Mouse (Mus musculus): ENCODE data around the gene Gipc3. TPM values are rescaled to one million over a fixed set of nuclear protein-coding genes. Genes with fewer than 3 reads are reported as not detected.

Gipc3 gene
- polyA plus RNA-seq, 1 experiment from 2014 or later = 0.07 TPM

DNA sequence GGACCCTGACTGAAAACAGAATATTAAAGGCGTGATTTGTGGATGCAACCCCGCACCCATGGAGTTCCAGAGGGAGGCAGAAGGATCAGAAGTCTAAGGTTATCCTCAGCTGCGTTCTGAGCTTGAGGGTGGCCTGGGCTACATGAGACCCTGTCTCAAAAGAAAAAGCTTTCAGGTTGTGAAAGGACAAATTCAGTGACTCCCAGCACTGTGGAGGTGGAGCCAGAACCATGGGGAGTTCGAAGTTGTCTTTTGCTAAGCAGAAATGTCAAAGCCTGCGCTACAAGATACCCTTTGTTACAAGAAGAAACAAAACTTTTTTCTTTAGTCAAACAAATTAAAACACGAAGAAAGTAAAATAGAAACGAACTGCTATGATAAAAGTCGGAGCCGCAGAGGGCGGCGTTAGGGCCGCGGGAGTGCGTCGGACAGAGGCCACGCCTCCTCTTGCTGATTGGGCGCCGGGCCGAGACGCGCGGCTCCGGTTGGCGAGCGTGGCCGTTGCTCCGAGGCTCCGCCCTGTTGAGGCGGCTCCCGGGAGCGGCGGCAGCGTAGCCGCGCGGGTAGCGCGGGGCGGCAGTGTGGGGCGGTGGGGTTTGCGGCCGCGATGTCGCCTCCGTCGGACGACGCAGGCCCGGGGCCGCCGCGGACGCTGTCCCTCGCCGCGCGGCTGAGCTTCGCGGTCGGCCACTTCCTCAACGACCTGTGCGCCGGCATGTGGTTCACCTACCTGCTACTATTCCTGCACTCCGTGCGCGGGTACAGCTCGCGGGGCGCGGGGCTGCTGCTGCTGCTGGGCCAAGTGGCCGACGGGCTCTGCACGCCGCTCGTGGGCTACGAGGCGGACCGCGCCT lies 14.2 kb upstream of the Gipc3 start, which contains the start of gene Mfsd12:
Mfsd12 (plus strand) TSS at position 501 of the 854 bp plus-strand sequence.
- Histone ChIP-seq H3K27me3 (no peaks in the 10 kb centered on the region), H3K9ac (peak within 1 kb of the TSS; percentile 77), H3K9me3 (no peaks in the 10 kb centered on the region), H3K4me3 (peak within 1 kb of the TSS; percentile 87), H3K4me1 (peaks cover 50% of the 10 kb centered on the region), H3K4me2 (peak within 1 kb of the TSS; percentile 99), H3K36me3 (no peaks in the 10 kb centered on the region; the same call in 1 of the 2 replicates), H3K27ac (peak within 1 kb of the TSS; percentile 73)
- 2% methylated on average over 79 of the region's 79 CpGs for WGBS
- peak; percentile 84 for ATAC-seq (ENCODE audit: borderline replicate concordance, extremely low read depth, low FRiP score, low TSS enrichment)

DNA sequence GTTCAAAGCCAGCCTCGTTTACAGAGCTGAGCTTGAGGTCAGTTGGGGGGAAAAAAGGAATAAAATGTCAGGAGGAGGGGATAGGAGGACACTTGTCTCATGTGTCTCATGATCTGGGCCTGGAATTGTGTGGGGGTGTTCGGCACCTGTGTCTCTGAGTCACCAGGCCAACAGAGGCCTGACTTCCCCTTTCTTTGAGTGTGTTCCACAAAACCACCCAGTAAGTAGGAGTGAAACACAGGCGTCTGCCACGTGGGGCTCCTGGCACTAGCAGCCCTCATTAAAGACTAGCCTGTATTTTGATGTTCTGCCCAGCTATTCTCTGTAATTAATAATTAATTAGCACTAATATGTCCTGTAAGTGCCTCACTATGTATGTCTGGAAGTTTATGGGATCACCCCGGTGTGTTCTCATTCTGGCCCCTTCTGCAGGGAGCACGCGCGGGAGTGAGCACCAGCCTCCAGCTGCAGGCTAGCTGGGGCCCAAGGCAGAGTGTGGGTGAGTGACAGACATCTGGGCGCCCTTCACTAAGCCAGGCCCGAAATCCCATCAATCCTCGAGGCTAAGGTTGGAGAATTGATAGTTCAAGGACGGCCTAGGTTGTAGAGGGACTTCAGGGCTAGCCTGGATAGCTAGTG lies 13.4 kb upstream of the Gipc3 start:
- Histone ChIP-seq H3K4me1 (peaks cover 43% of the 10 kb centered on the region), H3K9ac (peak overlapping the region; percentile 77; the same call in 1 of the 2 replicates), H3K4me3 (peak overlapping the region; percentile 87), H3K4me2 (peak overlapping the region; percentile 99), H3K27ac (peak overlapping the region; percentile 6; the same call in 1 of the 2 replicates), H3K27me3 (no peaks in the 10 kb centered on the region), H3K36me3 (no peaks in the 10 kb centered on the region; the same call in 1 of the 2 replicates), H3K9me3 (no peaks in the 10 kb centered on the region)
- ATAC-seq (ENCODE audit: borderline replicate concordance, extremely low read depth, low FRiP score, low TSS enrichment) = no peak
- WGBS = 53% methylated on average over 12 of the region's 12 CpGs

DNA sequence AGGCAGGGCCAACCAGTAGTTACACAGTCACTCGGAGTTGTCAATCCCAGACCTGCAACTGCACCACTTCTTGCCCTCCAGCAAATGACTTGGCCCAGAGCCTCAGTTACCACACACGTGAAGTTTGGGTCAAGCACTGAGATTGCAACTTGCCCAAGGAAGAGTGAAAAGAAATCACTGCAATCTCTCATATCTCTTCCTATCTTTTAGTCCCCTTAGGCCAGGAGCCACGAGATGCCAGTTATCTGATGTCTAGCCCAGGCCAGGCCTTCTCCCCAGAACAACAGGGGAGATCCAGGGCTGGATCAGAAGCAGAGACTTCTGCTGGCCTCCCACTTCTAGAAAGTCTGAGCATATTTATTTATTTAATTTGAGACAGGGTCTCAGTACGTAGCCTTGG lies 12.5 kb upstream of the Gipc3 start:
- no peaks in the 10 kb centered on the region for H3K9me3 ChIP-seq
- WGBS = 77% methylated on average over 4 of the region's 4 CpGs
- ATAC-seq (ENCODE audit: borderline replicate concordance, extremely low read depth, low FRiP score, low TSS enrichment) = no peak

DNA sequence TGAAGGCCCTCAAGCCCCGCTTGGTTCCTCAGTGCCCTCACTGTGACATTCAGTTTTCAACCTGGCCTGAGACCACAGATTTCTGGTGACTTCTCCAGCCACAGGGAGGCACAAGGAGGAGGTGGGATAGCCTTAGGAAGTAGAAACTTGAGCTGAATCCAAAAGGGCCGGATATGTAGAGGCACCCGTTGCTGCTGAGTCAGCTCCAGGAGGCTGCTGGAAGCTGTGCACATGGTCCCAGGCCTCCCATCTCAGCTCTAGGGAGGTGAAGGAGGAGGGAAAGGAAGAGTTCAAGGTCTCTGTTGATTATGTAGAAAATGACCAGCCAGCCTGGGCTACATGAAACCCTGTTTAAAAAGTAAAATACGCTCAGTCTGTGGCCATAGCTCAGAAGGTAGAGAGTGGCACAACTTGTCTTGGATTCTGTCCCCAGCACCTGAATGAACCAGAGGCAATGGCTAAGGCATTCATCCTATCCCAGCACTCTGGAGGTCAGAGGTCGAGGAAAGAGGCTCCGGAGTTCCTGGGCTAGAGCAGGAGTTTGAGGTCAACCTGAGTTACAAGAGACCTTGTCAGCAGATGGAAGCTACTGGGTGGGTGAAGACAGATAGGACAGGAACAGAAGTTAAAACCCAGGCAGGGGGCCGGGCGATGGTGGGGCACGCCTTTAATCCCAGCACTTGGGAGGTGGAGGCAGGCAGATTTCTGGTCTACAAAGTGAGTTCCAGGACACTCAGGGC lies 11.8 kb upstream of the Gipc3 start:
- Histone ChIP-seq H3K27me3 (no peaks in the 10 kb centered on the region), H3K9me3 (no peaks in the 10 kb centered on the region), H3K9ac (no peak overlapping the region), H3K4me1 (peaks cover 35% of the 10 kb centered on the region), H3K4me3 (no peak overlapping the region), H3K36me3 (no peaks in the 10 kb centered on the region), H3K4me2 (no peak overlapping the region), H3K27ac (no peak overlapping the region)
- WGBS = 58% methylated on average over 9 of the region's 9 CpGs
- ATAC-seq (ENCODE audit: borderline replicate concordance, extremely low read depth, low FRiP score, low TSS enrichment) = no peak

More for the DNA sequence above, 12.5 kb upstream of the Gipc3 start:
- Histone ChIP-seq H3K27ac (no peak overlapping the region), H3K27me3 (no peaks in the 10 kb centered on the region), H3K9ac (no peak overlapping the region), H3K4me1 (peaks cover 38% of the 10 kb centered on the region), H3K4me2 (no peak overlapping the region), H3K36me3 (no peaks in the 10 kb centered on the region; the same call in 1 of the 2 replicates), H3K4me3 (no peak overlapping the region)

DNA sequence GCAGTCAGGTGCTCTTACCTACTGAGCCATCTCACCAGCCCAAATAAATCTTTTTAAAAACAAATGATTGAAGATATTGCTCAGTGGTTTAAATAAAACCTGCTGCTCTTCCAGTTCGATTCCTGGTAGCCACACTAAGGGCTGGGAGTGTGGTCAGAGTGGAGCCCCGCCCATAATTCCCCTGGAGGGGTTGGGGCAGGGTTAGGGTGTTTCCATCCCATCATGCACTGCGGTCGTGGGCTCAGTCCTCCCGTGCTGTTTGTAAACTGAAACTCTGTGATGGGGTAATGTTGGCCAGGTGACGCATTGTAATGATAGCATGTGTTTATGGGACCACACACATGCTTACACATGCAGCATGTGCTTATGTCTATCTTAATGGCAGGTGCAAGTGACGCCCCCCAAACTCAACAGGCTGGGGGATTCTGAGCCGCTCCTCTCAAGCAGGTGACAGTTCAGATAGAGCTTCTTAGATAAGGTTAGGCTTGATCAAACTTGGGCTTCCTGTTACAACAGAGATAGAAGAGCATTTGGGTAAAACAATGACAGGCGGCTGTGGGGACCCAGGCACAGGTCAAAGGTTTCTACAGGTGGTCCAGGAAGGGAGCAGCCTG lies 8.7 kb upstream of the Gipc3 start:
- Histone ChIP-seq H3K9ac (no peak overlapping the region), H3K27ac (no peak overlapping the region), H3K4me2 (no peak overlapping the region), H3K4me1 (peaks cover 29% of the 10 kb centered on the region), H3K36me3 (0 out of 2 replicates have a peak, but pooled peaks cover 4% of the 10 kb centered on the region), H3K27me3 (no peaks in the 10 kb centered on the region), H3K4me3 (no peak overlapping the region), H3K9me3 (no peaks in the 10 kb centered on the region)
- 16% methylated on average over 9 of the region's 9 CpGs for WGBS
- no peak for ATAC-seq (ENCODE audit: borderline replicate concordance, extremely low read depth, low FRiP score, low TSS enrichment)

DNA sequence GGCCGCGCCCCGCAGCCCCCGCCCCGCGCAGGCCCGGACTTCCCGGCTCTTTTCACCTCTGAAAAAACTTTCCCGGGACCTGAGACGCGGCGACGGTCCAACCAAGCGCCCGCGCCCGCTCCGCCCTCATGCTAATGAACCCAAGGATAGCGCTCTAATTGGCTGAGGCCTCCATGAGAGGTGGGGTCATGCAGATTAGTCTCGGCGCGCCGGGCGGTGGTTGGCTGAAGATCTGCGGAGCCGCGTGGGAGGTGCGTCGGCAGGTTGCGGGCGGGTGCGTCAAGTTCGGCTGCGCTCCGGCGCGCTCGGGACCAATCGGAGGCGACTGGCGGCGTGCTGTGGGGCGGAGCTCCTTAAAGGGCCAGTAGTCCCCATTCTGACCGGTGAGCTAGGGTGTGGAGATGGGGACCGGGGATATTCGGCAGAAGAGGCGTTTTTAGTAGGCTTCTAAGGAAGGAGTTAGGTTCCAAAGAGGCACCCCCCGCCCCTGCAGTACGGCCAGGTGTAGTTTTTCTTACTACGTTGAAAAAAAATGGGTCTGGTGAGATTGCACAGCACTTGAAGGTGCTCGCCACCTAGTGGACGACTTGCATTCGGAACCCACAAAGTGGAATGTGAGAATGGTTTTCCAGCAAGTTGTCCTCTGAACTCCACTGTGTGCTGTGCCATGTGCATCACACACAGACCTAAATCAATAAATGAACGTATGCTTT lies 7.4 kb upstream of the Gipc3 start, which contains the start of gene Hmg20b:
Hmg20b (minus strand) TSS at position 130 of the 713 bp plus-strand sequence.
- Histone ChIP-seq H3K27ac (peak within 1 kb of the TSS; percentile 73), H3K4me1 (peaks cover 30% of the 10 kb centered on the region), H3K4me3 (peak within 1 kb of the TSS; percentile 86), H3K4me2 (peak within 1 kb of the TSS; percentile 79), H3K9me3 (no peaks in the 10 kb centered on the region), H3K36me3 (0 out of 2 replicates have a peak, but pooled peaks cover 4% of the 10 kb centered on the region), H3K9ac (peak within 1 kb of the TSS; percentile 83), H3K27me3 (no peaks in the 10 kb centered on the region)
- WGBS = under 1% methylated on average over 54 of the region's 54 CpGs
- ATAC-seq (ENCODE audit: borderline replicate concordance, extremely low read depth, low FRiP score, low TSS enrichment) = peak; percentile 93

DNA sequence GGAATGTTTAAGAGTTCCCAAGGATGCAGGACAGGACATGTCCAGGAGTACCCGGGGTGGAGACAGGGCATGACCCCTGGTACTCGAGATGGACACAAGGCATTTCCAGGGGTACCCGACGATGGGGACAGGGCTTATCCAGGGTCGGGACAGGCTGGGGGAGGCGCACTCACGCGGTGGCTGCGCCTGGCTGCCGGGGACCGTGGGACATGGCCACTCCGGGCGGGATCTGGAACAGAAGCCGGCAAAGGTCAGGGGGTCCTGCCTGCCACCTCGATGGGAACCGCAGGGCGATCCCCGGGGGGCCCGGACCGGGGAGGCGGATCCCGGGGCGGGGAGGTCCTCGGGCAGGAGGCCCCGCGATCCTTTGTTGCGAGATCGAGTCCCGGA lies 6.9 kb upstream of the Gipc3 start:
- Histone ChIP-seq H3K9me3 (no peaks in the 10 kb centered on the region), H3K27ac (peak overlapping the region; percentile 70), H3K4me1 (peaks cover 30% of the 10 kb centered on the region), H3K27me3 (peaks cover 3% of the 10 kb centered on the region; the same call in 1 of the 2 replicates), H3K9ac (peak overlapping the region; percentile 83), H3K36me3 (0 out of 2 replicates have a peak, but pooled peaks cover 4% of the 10 kb centered on the region), H3K4me2 (peak overlapping the region; percentile 79), H3K4me3 (peak overlapping the region; percentile 86)
- 0% methylated on average over 29 of the region's 29 CpGs for WGBS
- ATAC-seq (ENCODE audit: borderline replicate concordance, extremely low read depth, low FRiP score, low TSS enrichment) = peak; percentile 16

DNA sequence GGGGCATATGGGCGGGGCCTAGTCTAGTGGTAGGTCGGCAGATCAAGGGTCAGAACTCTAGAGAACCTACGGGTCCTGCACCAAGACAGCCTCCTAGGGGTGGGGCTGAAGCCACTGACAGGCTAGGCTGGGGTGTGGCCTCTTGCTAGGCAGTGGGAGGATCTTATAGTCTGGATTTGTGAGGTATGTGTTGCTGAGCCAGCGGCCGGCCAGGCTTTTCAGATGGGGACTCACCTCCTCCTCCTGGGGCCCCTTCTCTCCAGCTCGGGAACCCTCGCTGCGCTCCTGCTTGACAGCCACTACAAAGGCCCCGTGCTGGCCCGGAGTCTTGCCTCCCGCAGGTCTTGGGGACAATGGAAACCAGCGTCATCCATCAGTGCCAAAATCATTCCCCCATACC lies 6.1 kb upstream of the Gipc3 start:
- Histone ChIP-seq H3K27ac (peak overlapping the region; percentile 70; the same call in 1 of the 2 replicates), H3K9me3 (no peaks in the 10 kb centered on the region), H3K4me3 (peak overlapping the region; percentile 86), H3K4me1 (peaks cover 30% of the 10 kb centered on the region), H3K9ac (peak overlapping the region; percentile 83), H3K36me3 (0 out of 2 replicates have a peak, but pooled peaks cover 4% of the 10 kb centered on the region), H3K27me3 (peaks cover 10% of the 10 kb centered on the region), H3K4me2 (peak overlapping the region; percentile 79)
- no peak for ATAC-seq (ENCODE audit: borderline replicate concordance, extremely low read depth, low FRiP score, low TSS enrichment)
- WGBS = 7% methylated on average over 12 of the region's 12 CpGs

DNA sequence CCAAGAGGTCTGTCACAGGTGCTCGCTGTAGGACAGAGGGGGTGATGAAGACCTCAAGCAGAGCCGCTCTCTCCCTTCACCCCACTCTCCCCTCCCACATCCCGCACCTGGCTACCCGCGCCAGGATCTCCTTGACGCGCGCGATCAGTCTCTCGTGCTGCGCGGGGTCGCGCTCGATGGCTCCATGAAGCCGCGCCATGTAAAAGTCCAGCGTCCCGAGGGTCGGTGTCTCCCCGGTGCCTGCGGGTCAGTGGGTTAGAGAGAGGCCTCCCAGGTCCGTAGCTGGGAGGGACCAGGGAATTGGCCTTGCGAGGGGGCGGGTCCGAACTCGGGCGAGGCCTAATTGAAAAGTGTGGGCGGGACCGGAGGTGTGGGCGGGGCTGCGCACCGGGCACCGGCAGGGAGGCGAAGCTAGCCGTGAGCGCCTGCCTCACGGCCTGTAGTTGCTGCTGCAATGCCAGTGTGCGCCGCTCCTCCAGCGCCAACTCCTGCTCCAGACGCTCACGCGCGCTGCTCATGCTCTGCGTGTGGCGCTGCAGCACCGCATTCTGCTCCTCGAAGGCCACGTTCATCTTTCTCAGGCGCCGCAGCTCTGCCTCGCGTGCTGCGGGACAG lies 3.5 kb upstream of the Gipc3 start:
- Histone ChIP-seq H3K4me2 (peak overlapping the region; percentile 56), H3K36me3 (0 out of 2 replicates have a peak, but pooled peaks cover 4% of the 10 kb centered on the region), H3K27me3 (peaks cover 35% of the 10 kb centered on the region), H3K9ac (0 out of 2 replicates have a peak overlapping the region, but pooled peaks have one; percentile 12), H3K4me3 (peak overlapping the region; percentile 29), H3K9me3 (no peaks in the 10 kb centered on the region), H3K4me1 (peaks cover 35% of the 10 kb centered on the region), H3K27ac (peak overlapping the region; percentile 57; the same call in 1 of the 2 replicates)
- WGBS = 10% methylated on average over 53 of the region's 55 CpGs
- ATAC-seq (ENCODE audit: borderline replicate concordance, extremely low read depth, low FRiP score, low TSS enrichment) = no peak

DNA sequence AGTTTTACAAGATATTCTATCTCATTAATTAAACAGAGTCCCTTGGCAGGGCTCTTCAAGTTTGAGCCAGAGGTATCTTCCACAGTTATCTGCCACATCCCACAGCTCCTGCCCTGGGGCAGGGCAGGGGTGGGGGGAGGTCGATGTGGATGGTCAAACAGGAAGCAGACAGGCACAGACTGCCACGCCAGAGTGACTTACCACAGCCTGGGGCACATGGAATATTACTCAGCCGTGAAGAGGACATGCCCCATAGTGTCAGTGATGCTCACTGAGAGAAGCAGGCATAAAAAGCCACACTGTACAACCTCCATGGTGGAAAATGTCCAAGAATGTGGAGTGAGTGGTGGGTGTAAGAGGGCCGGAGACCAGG lies 2.1 kb upstream of the Gipc3 start:
- Histone ChIP-seq H3K4me2 (no peak overlapping the region), H3K4me1 (peaks cover 30% of the 10 kb centered on the region), H3K36me3 (0 out of 2 replicates have a peak, but pooled peaks cover 4% of the 10 kb centered on the region), H3K4me3 (no peak overlapping the region), H3K27ac (no peak overlapping the region), H3K9ac (no peak overlapping the region), H3K9me3 (no peaks in the 10 kb centered on the region), H3K27me3 (peaks cover 38% of the 10 kb centered on the region)
- WGBS = 88% methylated on average over 4 of the region's 4 CpGs
- ATAC-seq (ENCODE audit: borderline replicate concordance, extremely low read depth, low FRiP score, low TSS enrichment) = no peak
